Mouse (Mus musculus) cerebellum, postnatal 25 days (tissue): ENCODE measurements at regions not wholly inside any gene's neighbourhood (a gene's known extent, or its start where the extent isn't known, plus 50 kb on each side); places are given as distances from the start of the nearest gene placed in this dataset.

Experiments used
- DNase-seq, 2 experiments: peaks; one replicate each; pipeline ENCODE4 v3.0.0; 2021; ENCODE audit warnings: mixed read lengths in 2 of 2

DNA sequence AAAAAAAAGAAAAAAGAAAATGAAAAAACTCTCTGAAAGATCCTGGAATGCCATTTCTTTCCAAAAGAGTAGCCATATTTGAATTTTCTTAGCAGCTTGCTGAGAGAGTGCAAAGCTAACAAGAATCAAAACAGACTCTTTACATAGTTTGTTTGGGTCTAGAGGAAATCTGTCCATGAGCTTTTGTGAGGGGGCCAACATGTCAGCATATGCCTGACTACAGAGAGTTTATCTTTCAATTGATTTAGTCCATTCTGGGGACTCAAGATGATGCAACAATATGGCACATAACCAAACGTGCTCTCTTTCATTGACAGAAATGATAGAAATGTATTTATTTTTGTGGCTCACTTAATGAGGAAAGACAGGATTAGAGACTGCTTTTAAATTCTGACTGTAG is 822.8 kb upstream of the Acvr2a start:
- no peak for DNase-seq

DNA sequence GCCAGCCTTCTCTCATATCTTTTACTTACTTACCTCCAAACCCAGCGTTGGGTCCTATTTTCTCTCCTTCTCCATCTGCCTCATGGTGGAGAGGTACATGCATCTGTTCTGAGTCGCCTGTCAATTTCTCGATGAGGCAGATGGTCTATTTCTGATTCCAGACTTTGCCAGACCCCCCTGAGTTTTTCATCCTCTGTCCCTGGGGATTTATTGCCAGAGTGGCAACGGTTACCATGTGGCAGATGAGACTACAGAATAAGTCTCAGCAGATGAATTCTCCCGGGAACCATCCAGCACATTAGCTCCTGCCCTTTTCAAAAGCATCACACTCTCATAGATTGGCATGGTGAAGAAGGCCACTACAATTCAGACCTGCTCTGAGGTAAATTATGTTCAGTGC is 819.7 kb upstream of the Acvr2a start:
- DNase-seq = no peak

DNA sequence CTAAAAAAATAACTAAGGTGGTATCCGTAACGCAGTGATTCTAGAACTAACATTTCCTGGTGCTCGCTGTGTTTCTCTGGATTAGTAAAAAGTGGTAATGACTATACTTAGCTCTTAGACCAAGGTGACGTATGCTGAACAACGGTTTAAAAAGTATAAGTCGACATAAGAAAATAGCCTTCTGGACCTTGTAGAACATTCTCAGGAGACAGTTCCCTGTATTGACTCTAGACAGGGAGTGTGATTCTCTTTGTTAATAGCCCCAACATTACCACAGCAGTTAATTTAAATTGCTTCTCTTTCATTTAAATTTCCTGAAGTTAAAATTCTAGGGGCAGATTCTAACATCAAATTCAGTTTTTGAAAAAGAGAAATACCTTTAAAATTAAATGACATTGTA is 812.7 kb upstream of the Acvr2a start:
- no peak for DNase-seq

DNA sequence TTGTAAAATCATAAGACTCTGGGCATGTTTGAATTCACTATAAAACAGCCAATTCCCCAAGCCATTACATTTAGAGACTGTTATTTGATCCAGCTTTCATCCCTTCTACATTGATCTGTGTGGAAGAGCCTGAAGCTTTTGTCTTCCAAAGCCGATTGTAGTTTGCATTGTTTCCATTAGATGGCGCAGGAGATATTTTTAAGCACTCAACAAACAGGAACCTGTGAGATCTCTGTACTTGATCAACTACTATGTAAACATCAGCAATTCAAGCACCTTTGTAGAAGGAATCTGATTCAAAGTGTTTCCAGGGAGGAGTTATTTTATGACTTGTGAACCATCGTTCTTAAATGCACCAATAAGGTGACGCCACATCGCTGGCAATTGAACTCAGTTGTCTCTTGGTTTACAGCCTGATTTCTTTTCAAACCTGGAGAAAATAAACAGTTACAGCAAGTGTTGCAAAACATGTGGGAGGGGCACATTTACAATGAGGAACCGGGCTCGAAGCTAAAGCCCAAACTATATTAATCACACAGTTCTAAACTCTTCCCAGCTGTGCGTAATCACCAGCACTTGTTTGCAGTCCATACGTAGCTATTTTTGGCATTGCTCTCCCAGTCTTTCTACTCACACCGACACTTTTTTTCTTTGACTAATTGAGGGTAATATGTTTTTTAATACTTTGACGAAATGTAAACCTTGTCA is 812.0 kb upstream of the Acvr2a start:
- DNase-seq = peak; percentile 8 to 59

DNA sequence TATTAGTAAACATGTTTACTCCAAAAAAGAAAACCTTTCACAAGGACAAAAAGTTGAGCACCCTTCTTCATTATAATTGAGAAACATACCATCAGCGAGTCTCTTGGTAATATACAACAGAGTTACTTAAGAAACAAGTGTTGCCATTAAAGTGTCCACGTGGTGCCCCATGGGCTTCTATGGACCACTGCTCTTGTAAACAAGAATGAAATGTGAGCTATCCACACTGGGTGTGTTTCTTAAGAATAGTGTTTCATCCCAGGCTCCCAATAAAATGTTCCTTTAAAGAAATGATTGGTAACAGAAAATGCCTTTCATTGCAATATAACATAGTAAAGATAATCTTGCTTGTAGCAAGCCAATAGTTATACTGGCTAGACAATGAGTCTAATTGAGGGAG is 803.6 kb upstream of the Acvr2a start:
- no peak for DNase-seq

DNA sequence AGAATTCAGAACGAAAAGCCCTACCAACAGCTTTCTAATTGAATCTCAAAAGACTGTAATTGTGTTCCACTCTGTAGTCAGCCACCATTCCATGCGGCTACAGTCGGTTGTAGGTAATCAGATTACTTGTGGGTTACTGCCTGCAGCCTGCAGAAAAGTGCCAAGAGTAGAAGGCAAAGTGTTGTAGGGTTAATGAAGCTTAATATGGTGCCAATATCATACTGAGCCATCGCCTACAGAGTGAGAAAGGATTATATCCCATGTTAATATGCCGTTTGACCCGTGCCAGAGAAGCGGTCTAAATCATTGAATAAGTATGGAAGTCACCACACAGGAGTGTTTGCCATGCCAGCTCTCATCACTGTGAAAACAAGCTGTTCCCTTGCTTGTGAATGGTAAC is 786.4 kb upstream of the Acvr2a start:
- DNase-seq = no peak

DNA sequence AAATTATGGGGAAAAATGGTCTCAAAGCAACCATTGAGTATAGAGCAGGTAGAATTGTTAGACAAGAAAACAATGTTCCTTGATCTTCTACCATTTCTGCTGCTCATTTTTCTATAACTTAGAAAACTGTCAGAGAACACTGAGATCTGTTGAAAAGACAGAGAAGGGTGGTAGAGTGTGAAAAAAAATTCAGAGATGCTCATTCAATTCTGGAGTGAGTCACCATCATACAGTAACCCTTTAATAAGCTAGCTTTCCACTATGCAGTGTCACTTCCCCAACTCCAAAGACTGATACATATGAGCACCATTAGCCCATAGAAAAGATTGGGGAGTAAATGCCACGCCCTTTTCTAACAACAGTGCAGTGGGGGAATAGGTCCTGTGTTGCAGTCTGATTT is 752.5 kb upstream of the Acvr2a start:
- DNase-seq = no peak

DNA sequence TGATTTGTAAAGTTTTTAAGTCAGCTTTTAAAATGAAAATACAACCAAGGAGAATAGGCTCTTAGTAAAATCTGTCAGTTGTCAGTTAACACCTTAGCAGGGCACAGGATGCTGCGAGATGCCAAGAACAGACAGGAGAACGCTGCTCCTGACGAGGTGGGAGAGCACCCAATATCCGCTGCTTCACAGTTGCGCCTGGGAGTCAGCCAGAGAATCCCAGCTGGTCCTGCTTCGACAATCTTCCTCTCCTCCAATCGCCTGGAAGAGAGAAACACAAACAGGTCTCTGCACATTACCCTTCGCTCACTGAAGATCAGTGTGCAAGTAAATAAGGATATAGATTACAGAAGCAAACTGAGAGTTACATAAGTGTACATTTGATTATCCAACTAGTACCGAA is 750.5 kb upstream of the Acvr2a start:
- DNase-seq = peak; percentile 87 to 90

DNA sequence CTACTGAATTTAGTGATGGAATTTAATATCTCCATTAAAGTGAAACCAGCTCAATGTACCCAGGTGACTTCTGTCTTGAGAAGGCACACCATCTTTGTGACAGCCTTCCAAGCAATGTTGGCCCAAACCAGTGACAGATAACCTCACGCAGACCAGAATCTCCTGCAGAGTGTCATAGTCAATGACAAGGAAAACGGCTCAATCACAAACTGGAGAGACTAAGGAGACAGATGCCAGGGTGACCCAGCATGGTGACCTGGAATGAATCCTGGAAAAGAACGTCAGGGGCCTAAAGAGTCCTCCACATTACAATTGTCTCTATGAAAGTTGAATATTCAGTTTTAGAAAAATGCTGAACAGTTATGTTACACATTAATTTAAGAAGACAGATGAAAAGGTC is 748.7 kb upstream of the Acvr2a start:
- no peak for DNase-seq

DNA sequence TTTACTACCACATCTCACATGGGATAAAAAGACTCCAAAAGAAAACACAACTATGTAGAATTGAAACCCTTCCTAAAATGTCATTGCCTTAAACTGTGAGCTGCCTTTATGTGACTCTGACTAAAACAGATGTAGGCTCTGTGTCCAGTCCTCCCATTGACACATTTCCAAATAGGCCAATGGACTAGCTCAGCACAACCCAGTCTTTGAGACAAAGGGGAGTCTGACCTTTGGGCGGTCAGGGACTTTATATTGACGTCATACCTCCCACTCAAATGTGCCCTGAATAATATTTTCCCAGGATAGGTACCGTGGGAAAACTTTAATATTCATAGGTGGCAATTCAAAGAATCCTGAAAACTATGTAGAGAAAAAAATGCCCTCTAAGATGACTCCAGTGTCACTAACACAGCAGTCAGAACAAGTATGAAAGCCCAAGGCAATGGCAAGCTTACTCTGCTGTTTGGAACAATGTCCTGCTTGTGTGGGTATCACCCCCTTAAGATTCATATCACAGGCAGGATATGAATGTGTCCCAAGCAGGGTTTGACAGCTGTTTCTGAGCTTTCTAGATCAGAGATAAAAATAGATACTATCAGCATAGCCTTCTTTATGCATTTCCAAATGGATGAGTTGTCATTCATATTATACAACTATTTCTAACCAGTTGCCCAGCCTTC is 731.6 kb upstream of the Acvr2a start:
- DNase-seq = no peak

DNA sequence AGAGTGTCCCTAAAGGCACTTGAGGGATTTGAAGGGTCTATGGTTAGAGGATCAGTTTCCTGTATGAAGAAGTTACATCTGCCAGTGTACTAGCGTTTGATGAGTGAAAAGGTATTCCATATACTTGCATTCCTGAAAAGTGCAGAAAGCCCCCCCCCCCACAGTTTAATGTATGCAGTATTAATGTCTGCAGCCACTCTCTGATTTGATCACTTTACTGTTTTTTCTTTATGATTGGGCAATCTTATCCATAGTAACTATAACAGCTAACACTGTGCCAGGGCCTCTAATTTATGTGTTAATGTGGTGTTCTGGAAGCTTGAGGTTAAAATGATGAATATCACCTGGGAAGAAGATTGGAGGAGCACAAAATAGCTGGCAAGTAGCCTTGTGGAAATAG is 715.6 kb upstream of the Acvr2a start:
- DNase-seq = no peak

DNA sequence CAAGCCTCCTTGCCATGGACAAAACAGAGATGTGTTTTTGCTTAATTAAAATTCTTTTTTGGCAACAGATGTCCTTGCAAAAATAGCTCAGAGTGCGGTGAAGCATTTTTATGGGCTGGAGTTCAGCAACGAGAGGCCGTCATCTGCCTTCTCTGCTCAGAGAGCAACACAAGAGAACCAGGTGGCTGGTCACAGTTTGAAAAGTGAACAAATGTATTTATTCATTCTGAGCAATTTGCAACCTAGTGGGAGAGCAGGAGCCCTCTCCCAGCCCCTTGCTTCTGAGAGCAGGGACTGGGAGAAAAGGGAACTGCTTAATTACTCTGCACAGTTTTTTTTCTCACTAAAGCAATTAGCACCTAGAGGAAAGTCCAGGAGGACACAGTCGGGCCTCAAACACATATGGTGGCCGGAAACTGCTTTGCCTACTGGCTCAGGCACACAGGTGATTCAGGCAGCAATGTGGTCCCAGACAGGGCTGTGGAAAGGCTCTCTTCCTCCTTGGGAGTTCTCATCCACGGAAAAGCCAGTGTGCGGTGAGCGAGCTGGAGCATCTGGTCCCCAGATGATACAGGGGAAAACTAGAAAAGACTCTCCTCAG is 714.9 kb upstream of the Acvr2a start:
- DNase-seq = peak; percentile 76 to 80

DNA sequence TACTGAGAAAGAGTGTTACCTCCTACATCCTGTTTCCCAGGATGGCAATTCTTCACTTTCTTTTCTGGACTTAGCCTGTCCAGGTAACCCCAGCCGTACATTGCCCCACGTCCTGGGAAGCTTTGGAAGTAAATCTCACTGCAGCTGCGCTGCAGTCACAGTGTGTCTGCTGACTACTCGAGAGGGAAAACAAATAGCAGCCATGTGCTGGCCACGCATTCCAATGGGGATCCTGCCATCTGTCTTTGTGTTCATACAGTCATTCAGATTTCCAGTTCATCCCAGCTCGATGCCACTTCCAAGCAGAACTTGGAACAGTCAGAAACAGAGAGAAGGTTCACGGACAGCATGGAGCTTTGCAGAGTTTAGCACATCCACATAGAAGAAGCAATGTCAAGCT is 690.2 kb upstream of the Acvr2a start:
- DNase-seq = peak; percentile 20 to 34

DNA sequence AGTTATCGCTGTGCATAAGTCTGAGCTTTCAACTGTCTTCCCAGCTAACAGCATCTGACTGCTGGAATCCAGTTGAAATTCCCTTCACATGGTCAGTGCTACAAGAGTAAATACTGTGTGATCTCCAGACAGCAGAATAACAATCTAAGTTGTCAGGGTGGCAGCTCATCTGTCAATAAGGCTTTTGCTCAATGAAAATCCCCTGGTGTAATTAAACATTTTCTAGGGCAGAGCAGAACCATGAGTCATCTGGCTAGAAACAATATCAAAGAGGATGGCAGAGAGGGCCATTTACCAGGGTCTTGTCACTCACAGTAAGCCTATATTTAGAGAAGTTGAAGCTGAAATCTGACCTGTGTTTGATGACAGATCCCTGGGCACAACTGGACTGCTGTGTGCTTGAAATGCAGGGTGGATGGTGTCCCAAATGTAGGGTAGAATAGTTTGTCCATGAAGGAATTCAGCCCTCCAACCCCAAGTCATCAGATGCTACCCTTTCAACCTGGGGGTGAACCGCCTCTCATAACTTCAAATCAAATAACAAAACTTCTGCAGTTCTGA is 675.8 kb upstream of the Acvr2a start:
- no peak for DNase-seq

DNA sequence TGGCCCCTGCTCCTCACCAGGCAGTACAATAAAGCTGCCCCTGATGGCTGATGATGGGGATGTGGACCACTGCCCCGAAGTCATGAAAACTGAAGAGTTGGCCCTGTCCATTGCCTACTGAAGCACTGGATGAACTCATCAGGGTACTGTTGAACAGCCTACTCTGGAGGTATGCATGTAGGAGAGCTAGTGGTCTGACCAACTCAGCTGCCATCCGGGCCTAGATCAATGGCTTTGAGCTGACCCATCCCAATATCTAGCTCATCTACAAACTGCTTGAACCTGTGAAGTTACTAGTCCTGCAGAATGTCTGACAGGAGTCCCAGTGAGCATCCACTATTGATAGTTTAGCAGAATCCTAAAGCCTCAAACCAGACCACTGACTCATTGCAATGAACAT is 672.6 kb upstream of the Acvr2a start:
- no peak for DNase-seq

DNA sequence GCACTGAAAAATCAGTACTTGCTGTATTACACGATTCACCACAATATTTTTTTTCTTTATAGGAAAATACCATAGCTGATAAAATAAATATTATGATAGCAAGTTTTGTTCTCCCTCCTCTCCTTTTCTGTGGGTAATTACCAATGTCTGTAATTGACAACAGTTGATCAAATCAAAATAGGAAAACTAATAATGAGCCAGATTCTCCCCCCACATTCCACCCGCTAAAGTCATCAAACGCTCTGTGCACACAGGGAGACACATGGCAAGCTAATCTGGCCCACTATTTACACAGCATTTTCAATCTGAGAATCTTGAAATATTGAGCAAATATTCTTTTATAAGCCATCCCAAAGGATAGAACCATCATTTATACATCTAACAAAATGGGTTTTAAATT is 659.2 kb upstream of the Acvr2a start:
- no peak for DNase-seq

DNA sequence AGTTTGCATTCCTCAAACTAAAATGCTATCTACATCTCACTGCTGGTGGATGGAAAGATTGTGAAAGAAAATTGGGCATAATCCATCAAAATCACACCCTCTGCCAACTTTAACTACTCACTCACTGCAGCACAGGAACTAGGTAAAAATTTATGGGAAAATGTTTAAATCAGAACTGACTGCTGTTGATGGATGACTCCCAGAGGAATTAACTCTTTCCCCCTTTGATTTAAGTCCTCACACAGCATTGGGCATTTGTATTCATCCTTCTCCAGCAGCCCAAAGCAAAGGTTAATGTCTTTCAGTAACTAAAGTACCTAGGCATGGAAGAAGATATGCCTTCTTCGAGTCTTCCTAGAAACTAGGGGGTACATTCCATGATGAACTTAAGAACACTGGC is 641.3 kb upstream of the Acvr2a start:
- DNase-seq = no peak

DNA sequence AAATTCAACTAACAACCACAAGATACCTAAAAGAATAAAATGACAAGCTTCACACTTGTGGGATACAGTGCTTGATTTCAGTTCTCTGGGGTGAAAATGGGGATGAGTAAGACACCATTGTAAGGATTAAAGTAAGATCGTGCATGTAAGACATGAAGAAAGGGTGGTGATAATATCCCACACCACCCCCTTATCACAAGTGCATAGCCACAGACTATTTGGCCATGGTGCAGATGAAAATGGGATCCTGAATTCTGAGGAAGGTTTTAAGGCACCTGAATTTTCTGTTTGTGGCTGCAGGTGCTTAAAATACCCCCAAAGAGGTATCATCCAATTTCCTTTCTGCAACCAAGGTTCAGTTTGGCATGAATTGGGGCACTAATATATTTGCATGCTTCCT is 627.7 kb upstream of the Acvr2a start:
- DNase-seq = no peak

DNA sequence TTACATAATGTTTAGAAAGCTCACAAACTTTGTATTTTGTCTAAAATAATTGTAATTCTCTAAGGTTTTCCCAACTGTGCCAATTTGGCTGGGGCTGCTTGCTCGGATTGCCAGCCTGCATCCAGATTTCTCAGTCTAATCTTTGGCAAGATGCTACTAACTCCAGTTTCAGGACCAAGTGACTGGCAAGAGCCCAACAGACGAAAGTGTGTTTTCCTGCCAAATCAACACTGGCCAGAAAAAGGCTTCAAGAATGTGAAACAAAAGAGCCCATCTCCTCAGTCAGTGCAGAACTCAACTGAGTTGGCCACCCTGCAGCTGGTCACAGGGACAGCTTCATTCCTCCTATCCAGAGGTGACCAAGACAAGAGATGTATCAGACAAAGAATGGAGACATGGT is 627.3 kb upstream of the Acvr2a start:
- DNase-seq = peak; percentile 36 to 66

DNA sequence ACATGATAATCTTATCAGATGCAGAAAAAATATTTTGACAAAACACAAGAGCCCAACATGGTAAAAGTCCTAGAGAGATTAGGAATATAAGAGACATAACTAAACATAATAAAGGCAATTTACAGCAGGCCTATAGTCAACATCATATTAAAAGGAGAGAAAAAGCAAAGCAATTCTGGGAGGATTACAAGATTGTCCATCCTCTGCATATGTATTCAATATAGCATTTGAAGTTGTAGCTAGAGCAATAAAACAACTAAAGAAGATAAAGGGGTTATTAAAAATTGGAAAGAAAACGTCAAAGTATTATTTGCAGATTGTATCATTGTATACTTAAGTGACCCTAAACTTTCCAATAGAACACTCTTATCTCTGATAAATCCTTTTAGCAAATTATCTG is 602.1 kb upstream of the Acvr2a start:
- DNase-seq = no peak

DNA sequence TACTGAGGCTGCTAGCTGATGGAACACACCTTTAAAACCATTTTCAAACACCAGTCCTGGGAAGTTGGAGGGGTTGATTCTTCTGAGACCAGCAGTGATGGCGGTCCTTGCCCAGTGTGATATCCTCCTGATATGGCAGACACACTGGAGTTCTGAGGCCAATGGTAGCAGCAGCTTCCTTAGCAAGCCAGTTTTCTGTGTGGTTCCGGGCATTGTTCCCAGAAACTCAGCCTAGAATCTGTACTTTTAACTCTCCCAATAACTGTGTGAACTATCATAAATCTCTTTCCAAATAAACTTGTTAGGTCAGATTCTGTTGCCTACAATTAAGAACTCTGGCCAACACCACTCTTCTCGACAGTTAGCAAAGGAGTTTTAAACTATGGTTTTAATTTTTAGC is 593.1 kb upstream of the Acvr2a start:
- DNase-seq = peak in 1 of 2 experiments; percentile 8

DNA sequence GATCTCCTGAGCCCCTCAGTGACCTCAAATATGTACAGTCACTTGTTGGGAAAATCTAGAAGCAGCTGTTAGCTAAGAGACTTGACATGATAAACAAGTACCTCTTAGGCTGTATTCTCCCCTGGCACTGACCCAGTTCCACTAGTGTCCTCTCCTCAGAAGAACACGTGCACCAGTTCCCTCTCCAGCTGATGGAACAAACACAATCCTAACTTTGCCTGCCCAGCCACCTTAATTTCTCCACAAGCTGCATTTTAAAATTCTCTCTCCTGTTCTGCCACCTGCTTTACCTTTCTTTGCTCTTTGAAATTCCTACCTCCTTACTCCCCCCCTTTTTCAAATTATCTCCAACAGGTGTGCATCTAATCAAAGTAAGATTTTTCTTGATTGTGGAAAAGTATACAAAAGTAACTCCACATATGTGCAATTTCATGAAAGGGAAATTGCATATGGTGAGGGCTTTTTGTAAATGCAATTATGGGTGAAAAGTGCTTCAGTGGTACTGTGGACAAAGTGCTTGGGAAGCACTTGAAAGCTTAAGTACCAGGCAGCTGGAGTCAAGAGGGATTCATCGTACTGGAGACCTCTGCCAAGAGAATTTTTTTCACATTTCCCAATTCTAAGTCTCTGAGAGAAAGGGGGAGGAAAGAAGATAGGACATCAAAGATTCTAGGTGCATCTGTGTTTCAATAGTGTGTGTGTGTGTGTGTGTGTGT is 590.7 kb upstream of the Acvr2a start:
- DNase-seq = no peak

DNA sequence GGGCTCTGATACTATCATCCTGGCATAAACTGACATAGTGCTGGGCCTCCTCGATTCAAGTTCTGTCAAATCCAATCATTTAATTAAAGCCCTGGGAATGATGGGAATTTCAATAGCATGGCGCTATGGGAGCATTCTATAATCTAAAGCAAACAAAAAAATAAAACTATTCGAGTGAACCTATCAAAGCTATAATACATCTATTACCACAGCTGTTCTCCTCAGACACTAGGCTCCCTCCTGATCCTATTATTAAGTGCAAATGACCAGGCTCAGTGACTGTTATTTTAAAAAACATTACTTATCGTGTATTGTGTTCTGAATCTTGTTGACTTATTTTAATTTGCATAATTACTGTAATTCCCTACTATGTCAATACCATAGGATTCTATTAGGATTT is 563.7 kb upstream of the Acvr2a start:
- no peak for DNase-seq

DNA sequence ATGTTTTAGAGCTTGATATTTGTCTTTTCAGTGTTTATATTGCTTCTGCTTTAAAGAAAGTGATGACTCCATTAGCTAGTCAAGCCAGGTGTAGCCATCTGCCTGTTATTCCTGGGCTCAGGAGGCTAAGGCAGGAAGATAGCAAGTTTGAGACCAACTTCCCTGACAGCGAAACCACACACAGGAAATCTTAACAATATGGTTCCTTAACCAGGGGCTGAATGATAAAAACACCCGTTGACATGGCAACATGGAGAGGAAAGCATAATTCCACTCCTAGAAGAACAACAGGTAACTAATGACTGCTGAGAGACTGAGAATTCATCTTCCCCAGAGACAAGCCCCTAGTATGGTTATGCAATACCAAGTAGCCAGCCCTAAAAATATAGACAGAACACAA is 553.6 kb upstream of the Acvr2a start:
- DNase-seq = no peak
